Mouse (Mus musculus): ENCODE measurements around the gene Mettl27. TPM values are rescaled to one million over a fixed set of nuclear protein-coding genes. Genes with fewer than 3 reads are reported as not detected.
A peak's percentile ranks its signal among the peaks of the same experiment; 100 is the strongest.

The Mettl27 gene
- total and polyA plus RNA-seq, 2 experiments from 2014 or later, result 10.1 to 11.2 TPM

DNA sequence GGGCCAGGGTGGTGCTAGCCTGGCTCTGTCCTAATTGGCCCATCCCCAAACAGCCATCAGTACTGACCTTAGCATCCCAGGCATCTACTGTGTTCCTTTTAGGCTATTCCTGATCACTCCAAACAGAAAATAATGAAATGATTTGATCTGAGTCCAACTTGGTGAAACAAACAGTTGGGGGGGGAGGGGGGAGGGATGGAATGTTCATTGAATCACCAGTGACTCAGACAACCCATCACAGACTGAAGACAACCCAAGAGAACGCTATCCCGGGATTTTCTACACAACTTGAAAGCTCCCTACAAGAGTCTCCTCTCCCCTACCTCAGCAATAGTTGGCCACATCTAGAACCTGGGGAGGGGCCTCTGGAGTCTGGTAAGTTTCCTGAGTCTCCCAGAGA lies 20.3 kb upstream of the Mettl27 start:
- Histone ChIP-seq H3K9ac (no peak overlapping the region), H3K4me2 (ENCODE audit: low read depth) (no peak overlapping the region), H3K4me3 (ENCODE audit: low read depth, low read length) (no peak overlapping the region), H3K27me3 (ENCODE audit: insufficient read depth, low read length) (no peaks in the 10 kb centered on the region), H3K27ac (ENCODE audit: low read depth, low read length) (no peak overlapping the region), H3K4me1 (ENCODE audit: insufficient read depth) (no peaks in the 10 kb centered on the region), H3K36me3 (ENCODE audit: insufficient read depth) (no peaks in the 10 kb centered on the region), H3K9me3 (ENCODE audit: low read length) (no peaks in the 10 kb centered on the region)
- 84% methylated on average over 2 of the region's 2 CpGs for whole genome bisulfite sequencing
- DNase-seq, result no peak
- TF ChIP-seq CTCF (IDR thresholded peaks at IDR 0.05; ENCODE audit: low read depth), result no peak
- no peak for ATAC-seq

GRCm38 (mm10) chr5:134913352-134913751 lies 18.8 kb upstream of the Mettl27 start:
- Histone ChIP-seq H3K27me3 (ENCODE audit: insufficient read depth, low read length) (no peaks in the 10 kb centered on the region), H3K9ac (no peak overlapping the region), H3K4me3 (ENCODE audit: low read depth, low read length) (no peak overlapping the region), H3K9me3 (ENCODE audit: low read length) (no peaks in the 10 kb centered on the region), H3K4me2 (ENCODE audit: low read depth) (no peak overlapping the region), H3K4me1 (ENCODE audit: insufficient read depth) (no peaks in the 10 kb centered on the region), H3K36me3 (ENCODE audit: insufficient read depth) (no peaks in the 10 kb centered on the region), H3K27ac (ENCODE audit: low read depth, low read length) (no peak overlapping the region)
- ATAC-seq, result no peak
- 80% methylated on average over 3 of the region's 3 CpGs for WGBS
- DNase-seq, result no peak
- no peak for TF ChIP-seq CTCF (IDR thresholded peaks at IDR 0.05; ENCODE audit: low read depth)

- H3K9ac ChIP-seq, result no peak overlapping the region
- H3K4me1 ChIP-seq (ENCODE audit: insufficient read depth), result no peaks in the 10 kb centered on the region
- H3K27me3 ChIP-seq (ENCODE audit: insufficient read depth, low read length), result no peaks in the 10 kb centered on the region
- TF ChIP-seq CTCF (IDR thresholded peaks at IDR 0.05; ENCODE audit: low read depth), result no peak
- H3K4me3 ChIP-seq (ENCODE audit: low read depth, low read length), result no peak overlapping the region
- no peaks in the 10 kb centered on the region for H3K9me3 ChIP-seq (ENCODE audit: low read length)
- ATAC-seq (no peak), DNase-seq (no peak)
- no peak overlapping the region for H3K4me2 ChIP-seq (ENCODE audit: low read depth)
- H3K27ac ChIP-seq (ENCODE audit: low read depth, low read length), result no peak overlapping the region
- H3K36me3 ChIP-seq (ENCODE audit: insufficient read depth), result no peaks in the 10 kb centered on the region
- WGBS, result 91% methylated on average over 4 of the region's 4 CpGs
These were observed 18.4 kb upstream of the Mettl27 start for GRCm38 (mm10) chr5:134913753-134914152.

GRCm38 (mm10) chr5:134914510-134914909 lies 17.7 kb upstream of the Mettl27 start:
- DNase-seq (no peak), ATAC-seq (no peak)
- TF ChIP-seq CTCF (IDR thresholded peaks at IDR 0.05; ENCODE audit: low read depth), result no peak
- H3K4me3 ChIP-seq (ENCODE audit: low read depth, low read length), result no peak overlapping the region
- H3K9me3 ChIP-seq (ENCODE audit: low read length), result no peaks in the 10 kb centered on the region
- no peak overlapping the region for H3K27ac ChIP-seq (ENCODE audit: low read depth, low read length)
- H3K4me2 ChIP-seq (ENCODE audit: low read depth), result no peak overlapping the region
- no peaks in the 10 kb centered on the region for H3K4me1 ChIP-seq (ENCODE audit: insufficient read depth)
- no peaks in the 10 kb centered on the region for H3K27me3 ChIP-seq (ENCODE audit: insufficient read depth, low read length)
- H3K9ac ChIP-seq, result no peak overlapping the region
- no peaks in the 10 kb centered on the region for H3K36me3 ChIP-seq (ENCODE audit: insufficient read depth)
- 87% methylated on average over 8 of the region's 8 CpGs for WGBS

GRCm38 (mm10) chr5:134915311-134915710 lies 16.9 kb upstream of the Mettl27 start, which contains the start of gene Cldn13:
TSS of gene Cldn13 (minus strand) at chr5:134915526.
- DNase-seq (no peak), ATAC-seq (no peak)
- Histone ChIP-seq H3K4me3 (ENCODE audit: low read depth, low read length) (no peak within 1 kb of the TSS), H3K4me2 (ENCODE audit: low read depth) (no peak within 1 kb of the TSS), H3K9me3 (ENCODE audit: low read length) (no peaks in the 10 kb centered on the region), H3K27me3 (ENCODE audit: insufficient read depth, low read length) (no peaks in the 10 kb centered on the region), H3K27ac (ENCODE audit: low read depth, low read length) (no peak within 1 kb of the TSS), H3K4me1 (ENCODE audit: insufficient read depth) (no peaks in the 10 kb centered on the region), H3K9ac (no peak within 1 kb of the TSS), H3K36me3 (ENCODE audit: insufficient read depth) (no peaks in the 10 kb centered on the region)
- WGBS, result 84% methylated on average over 8 of the region's 8 CpGs
- no peak for TF ChIP-seq CTCF (IDR thresholded peaks at IDR 0.05; ENCODE audit: low read depth)

DNA sequence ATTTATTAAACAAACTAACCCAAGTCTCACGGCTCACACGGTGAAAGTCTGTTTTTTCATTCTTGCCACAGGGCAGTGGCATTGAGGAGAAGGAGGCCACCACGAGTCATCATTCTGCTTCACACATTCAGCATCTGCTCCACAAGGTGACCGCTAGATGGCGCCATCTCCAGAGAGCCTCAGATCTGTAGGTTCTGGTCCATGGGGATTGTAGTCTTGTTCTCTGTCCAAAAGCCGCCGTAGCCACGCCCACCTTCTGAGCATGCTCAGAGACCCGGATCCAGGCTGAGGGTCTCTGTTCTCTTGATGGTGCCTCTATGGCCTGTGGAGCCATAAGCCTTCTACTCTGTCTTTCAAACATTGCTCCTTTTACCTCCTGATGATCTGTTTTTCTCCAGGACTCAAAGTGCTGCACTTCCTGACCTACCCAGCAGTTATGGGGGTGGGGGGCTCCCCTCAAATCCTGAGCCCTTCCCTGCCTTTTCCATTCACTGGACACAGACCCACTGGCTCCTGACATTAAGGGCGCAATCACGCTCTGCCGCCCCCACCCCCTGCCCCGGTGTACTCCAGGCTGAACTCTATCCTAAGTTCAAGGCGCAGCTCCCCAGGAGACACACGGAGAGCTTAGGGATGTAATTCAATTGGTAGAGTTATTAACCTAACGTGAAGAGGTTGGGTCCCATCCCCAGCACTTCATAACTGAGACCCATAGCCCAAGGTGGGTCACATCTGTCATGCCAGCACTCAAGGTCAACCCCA lies 13.9 kb upstream of the Mettl27 start:
- Histone ChIP-seq H3K4me3 (ENCODE audit: low read depth, low read length) (no peak overlapping the region), H3K4me1 (ENCODE audit: insufficient read depth) (no peaks in the 10 kb centered on the region), H3K36me3 (ENCODE audit: insufficient read depth) (no peaks in the 10 kb centered on the region), H3K4me2 (ENCODE audit: low read depth) (no peak overlapping the region), H3K27me3 (ENCODE audit: insufficient read depth, low read length) (no peaks in the 10 kb centered on the region), H3K27ac (ENCODE audit: low read depth, low read length) (no peak overlapping the region), H3K9me3 (ENCODE audit: low read length) (no peaks in the 10 kb centered on the region), H3K9ac (no peak overlapping the region)
- TF ChIP-seq CTCF (IDR thresholded peaks at IDR 0.05; ENCODE audit: low read depth), result peak; percentile 62
- ATAC-seq (no peak), DNase-seq (peak; percentile 34)
- 52% methylated on average over 16 of the region's 16 CpGs for WGBS

- Histone ChIP-seq H3K27ac (ENCODE audit: low read depth, low read length) (no peak overlapping the region), H3K36me3 (ENCODE audit: insufficient read depth) (no peaks in the 10 kb centered on the region), H3K4me2 (ENCODE audit: low read depth) (no peak overlapping the region), H3K4me1 (ENCODE audit: insufficient read depth) (no peaks in the 10 kb centered on the region), H3K9ac (no peak overlapping the region), H3K4me3 (ENCODE audit: low read depth, low read length) (no peak overlapping the region), H3K27me3 (ENCODE audit: insufficient read depth, low read length) (no peaks in the 10 kb centered on the region), H3K9me3 (ENCODE audit: low read length) (no peaks in the 10 kb centered on the region)
- TF ChIP-seq CTCF (IDR thresholded peaks at IDR 0.05; ENCODE audit: low read depth), result no peak
- DNase-seq, result no peak
- no peak for ATAC-seq
- WGBS, result 87% methylated on average over 3 of the region's 3 CpGs
These were observed 13.1 kb upstream of the Mettl27 start for GRCm38 (mm10) chr5:134919097-134919496.
